Mouse (Mus musculus) hematopoietic stem cell, adult 5-6 weeks (primary cell): ENCODE results near the gene Gm13691. TPM values are rescaled to one million over a fixed set of nuclear protein-coding genes. Genes with fewer than 3 reads are reported as not detected.
A peak's percentile ranks its signal among the peaks of the same experiment; 100 is the strongest.
"Not testable (repeated sequence)": the region's sequence is repeated elsewhere in the genome, so short reads cannot be mapped to it uniquely, and the experiment has no call there.

ENCODE experiments used
- ATAC-seq, 2 experiments: fragments of 125-278 bp in 1 of 2; replicated peaks in 1 of 2; 2 replicates each; pipeline ENCODE4 v1.8.0; 2016 to 2017; ENCODE audit warnings: inconsistent platforms in 2 of 2, mild to moderate bottlenecking in 2 of 2, moderate number of reproducible peaks in 2 of 2, low read depth in 1 of 2, moderate TSS enrichment in 1 of 2; ENCODE audit not compliant: low FRiP score in 2 of 2, poor library complexity in 2 of 2, severe bottlenecking in 2 of 2, insufficient read depth in 1 of 2, low TSS enrichment in 1 of 2
- total RNA-seq: library from RNA; stranded (forward); fragments of 172-1452, 232-1000 nt; gene quantifications from 2 replicates; pipeline ENCODE4 v1.2.3, GENCODE M21; 2017

Gene Gm13691
- total RNA-seq, 1 experiment from 2014 or later = not detected

DNA sequence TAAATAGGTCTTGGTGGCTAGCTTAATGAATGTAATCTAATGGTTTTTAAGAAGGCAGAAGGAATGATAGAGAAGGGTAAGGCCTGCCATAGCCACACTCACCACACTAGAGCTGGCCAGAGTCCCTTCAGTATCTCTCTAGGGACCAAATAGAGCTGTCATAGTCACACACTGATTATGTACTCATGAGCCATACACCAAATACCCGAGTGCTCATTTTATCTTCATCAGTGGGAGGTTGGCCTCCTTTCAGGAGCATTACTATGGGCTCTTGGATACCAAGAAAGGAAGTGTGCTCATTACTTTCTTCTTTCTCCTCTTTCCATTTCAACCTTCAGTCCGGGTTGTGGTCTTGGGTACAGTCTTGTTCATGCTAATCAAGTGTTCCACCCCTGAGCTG lies 31.6 kb downstream of the Gm13691 start:
- no peak for ATAC-seq

DNA sequence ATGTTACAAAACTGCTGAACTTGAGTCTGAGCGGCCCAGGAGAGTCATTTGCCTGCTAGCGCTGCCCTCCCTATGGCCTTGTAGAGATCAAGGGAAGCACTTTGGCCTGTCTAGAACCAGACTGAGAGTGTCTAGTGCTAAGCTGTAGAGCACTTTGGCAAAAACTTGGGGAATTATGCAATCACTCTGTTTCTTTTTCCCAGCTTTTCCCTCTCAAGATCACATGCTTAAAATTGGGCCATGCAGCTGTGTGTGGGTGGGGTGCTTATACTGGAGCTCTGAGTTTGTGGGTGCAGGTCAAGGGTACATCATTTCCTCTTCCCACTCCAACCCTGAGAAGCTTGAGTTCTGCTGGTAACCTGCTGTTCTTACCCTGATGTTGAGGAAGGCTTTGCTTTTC lies 32.6 kb downstream of the Gm13691 start:
- ATAC-seq = no peak

DNA sequence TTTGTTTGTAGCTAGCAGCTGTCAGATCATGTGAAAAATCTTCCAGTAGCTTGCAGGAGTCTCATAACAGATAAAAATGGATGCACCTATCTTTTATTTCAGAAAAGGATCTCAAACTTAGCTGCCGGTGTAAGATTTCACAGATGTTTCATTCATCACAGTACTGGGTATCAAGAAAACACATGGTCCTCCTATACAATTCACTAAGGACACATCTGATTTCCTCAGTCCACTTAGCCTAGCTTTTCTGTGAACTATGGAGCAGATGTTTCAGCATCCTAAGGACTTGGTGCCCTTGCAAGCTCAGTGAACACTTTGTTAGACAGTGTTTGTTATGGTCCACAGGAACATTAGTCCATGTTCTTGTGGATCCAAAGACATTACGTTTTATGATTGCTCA lies 33.0 kb downstream of the Gm13691 start:
- no peak for ATAC-seq

- no peak for ATAC-seq
These were observed 34.9 kb downstream of the Gm13691 start for GRCm38 (mm10) chr2:84025217-84025616.

GRCm38 (mm10) chr2:84032505-84032904 lies 42.2 kb downstream of the Gm13691 start:
- no peak for ATAC-seq

DNA sequence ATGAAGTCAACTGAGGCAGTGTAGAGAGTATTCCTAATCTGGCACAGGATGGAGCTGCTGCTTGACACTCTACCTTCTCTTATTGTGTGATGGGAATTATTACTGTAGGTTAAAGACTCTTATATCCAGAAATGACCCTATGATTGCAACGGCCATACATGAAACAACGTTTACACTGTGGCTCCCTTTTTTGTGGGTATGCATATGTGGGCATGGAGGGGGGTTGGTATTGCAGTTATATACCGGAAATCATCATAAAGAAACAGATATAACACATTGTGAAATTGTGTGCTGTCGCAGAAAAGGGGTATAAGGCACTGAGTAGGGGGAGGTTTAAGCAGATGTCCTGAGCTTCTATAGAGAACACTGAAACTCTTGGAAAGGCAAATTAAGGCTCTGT lies 45.6 kb downstream of the Gm13691 start:
- no peak for ATAC-seq

DNA sequence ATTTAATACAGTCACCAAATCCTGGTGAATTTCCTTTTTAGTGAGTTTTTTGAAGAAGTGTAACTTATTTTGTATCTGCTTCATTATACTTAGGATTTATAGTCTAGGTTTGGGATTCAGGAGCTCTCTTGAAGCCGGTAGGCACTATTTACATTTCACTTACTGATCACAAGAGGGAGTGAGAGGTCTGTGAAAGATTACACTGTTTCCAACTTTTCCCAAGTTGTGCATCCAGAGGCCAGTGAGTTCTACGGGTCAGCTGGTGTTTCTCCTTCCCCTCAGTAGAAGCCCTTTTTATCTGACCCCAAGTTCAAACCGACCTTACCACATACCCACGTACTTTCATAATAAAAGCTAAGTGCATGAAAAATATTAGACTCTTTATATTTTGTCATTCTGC lies 47.0 kb downstream of the Gm13691 start:
- ATAC-seq = peak; percentile 51 to 53; a peak in 3 of 4 replicates

DNA sequence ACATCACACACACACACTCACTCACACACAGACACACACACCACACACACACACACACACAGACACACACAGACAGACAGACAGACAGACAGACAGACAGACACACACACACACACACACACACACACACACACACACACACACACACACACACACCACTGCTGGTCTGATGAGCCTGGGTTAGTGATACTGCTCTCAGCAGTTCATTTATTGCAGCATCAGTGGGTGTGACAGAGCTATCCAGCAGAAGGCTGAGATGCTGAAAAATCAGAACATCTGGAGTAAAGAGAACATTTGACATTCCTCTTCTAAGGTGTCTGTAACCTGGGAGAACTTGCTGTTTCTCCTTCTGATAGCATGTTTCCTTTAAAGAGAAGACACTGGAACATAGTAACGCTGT lies 47.6 kb downstream of the Gm13691 start:
- not testable (repeated sequence) for ATAC-seq

GRCm38 (mm10) chr2:84039277-84039676 lies 48.9 kb downstream of the Gm13691 start:
- ATAC-seq = no peak

Other genes starting within 250 kb of the Gm13691 start
- 0.63 and 0.79 TPM in 2 replicates for gene Fam171b, start 177.9 kb upstream of the Gm13691 start, total RNA-seq
- 0.38 TPM in 1 of 2 replicates, not detected in the other for gene Zswim2, start 49.3 kb upstream of the Gm13691 start, total RNA-seq
- not detected in 2 replicates for gene Gm13698, start 34.9 kb upstream of the Gm13691 start, total RNA-seq
- not detected in 2 replicates for gene Gm13693, start 29.1 kb upstream of the Gm13691 start, total RNA-seq
- not detected in 2 replicates for gene Gm13695, start 23.2 kb upstream of the Gm13691 start, total RNA-seq
- gene Gm13696, start 17.4 kb upstream of the Gm13691 start, total RNA-seq = not detected in 2 replicates
- not detected in 2 replicates for gene Gm13694, start 11.6 kb upstream of the Gm13691 start, total RNA-seq
- gene Gm13697, start 5.8 kb upstream of the Gm13691 start, total RNA-seq = not detected in 2 replicates